In the genomic region with DNA sequence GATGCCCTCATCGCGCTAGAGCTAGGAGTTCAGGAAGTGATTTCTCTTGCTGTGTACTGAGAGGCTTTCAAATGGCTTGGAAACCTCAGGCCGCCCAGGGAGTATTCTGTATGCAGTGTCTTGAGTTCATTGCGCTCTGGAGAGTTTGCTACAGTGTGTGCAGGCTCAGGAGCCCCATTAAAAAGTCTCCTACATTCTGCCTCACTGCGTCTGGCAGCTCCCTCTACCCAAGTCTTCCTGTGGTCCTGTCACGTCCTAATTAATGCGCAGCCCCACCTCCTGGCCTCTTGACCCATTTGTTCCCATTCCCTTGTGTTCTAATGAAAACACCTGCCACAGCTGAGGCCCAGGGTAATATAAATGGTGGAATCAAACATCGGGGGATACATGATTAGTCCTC, we compare ENCODE assay signal across 13 mouse cellular contexts. TPM values are rescaled to one million over a fixed set of nuclear protein-coding genes. Genes with fewer than 3 reads are reported as not detected.
DNase-seq lines count a peak whose midpoint lies in the region; ATAC-seq and TF ChIP-seq lines count a peak whose summit lies in the region.
"Had no signal": no experiment of that assay in that cellular context is flagged by ENCODE, and none has a peak within 500 bp of the region (broad histone marks: within the 10 kb centered on the region; RNA-seq: fewer than 3 reads in every experiment).

No protein-coding gene starts in this region.

- no peak overlapping the region for H3K4me2 ChIP-seq in hindbrain, embryonic 13.5 days
- no peak overlapping the region for H3K4me2 ChIP-seq in neural tube, embryonic 13.5 days
- H3K4me2 ChIP-seq: heart, embryonic 12.5 days; intestine, embryonic 15.5 days; limb, embryonic 15.5 days; lung, embryonic 15.5 days had no signal

- WGBS in hindbrain, embryonic 13.5 days = 19% methylated on average over 8 of the region's 8 CpGs
- 14% methylated on average over 8 of the region's 8 CpGs for WGBS in neural tube, embryonic 13.5 days

- no peak overlapping the region for H3K9ac ChIP-seq in hindbrain, embryonic 13.5 days
- H3K9ac ChIP-seq in neural tube, embryonic 13.5 days = no peak overlapping the region
- H3K9ac ChIP-seq: heart, embryonic 12.5 days; intestine, embryonic 15.5 days; limb, embryonic 15.5 days; lung, embryonic 15.5 days had no signal

- no peaks in the 10 kb centered on the region for H3K36me3 ChIP-seq in hindbrain, embryonic 13.5 days
- no peaks in the 10 kb centered on the region for H3K36me3 ChIP-seq in neural tube, embryonic 13.5 days
- H3K36me3 ChIP-seq: heart, embryonic 12.5 days; intestine, embryonic 15.5 days; limb, embryonic 15.5 days; lung, embryonic 15.5 days had no signal

- H3K27me3 ChIP-seq in hindbrain, embryonic 13.5 days = no peaks in the 10 kb centered on the region
- H3K27me3 ChIP-seq in neural tube, embryonic 13.5 days = no peaks in the 10 kb centered on the region
- H3K27me3 ChIP-seq: CH12.LX; heart, embryonic 12.5 days; intestine, embryonic 15.5 days; limb, embryonic 15.5 days; lung, embryonic 15.5 days had no signal

- peaks cover 56% of the 10 kb centered on the region for H3K4me1 ChIP-seq in hindbrain, embryonic 13.5 days (replicated peaks)
- peaks cover 52% of the 10 kb centered on the region for H3K4me1 ChIP-seq in neural tube, embryonic 13.5 days (replicated peaks)
- H3K4me1 ChIP-seq: lung, embryonic 15.5 days had no signal

- no peak for TF ChIP-seq CTCF in layer of hippocampus, adult 2 months (conservative IDR thresholded peaks at IDR 0.05)

- ATAC-seq in hindbrain, embryonic 13.5 days (ENCODE audit: low FRiP score) = no peak
- no peak for ATAC-seq in neural tube, embryonic 13.5 days (ENCODE audit: low read depth)

- peak overlapping the region; percentile 58 for H3K27ac ChIP-seq in layer of hippocampus, adult 2 months
- peak overlapping the region; percentile 58 for H3K27ac ChIP-seq in hindbrain, embryonic 13.5 days
- 0 out of 2 replicates have a peak overlapping the region, but pooled peaks have one; percentile 42 for H3K27ac ChIP-seq in neural tube, embryonic 13.5 days (replicated peaks)
- H3K27ac ChIP-seq: intestine, embryonic 15.5 days; limb, embryonic 15.5 days; lung, embryonic 15.5 days had no signal

- no peaks in the 10 kb centered on the region for H3K9me3 ChIP-seq in hindbrain, embryonic 13.5 days
- H3K9me3 ChIP-seq in neural tube, embryonic 13.5 days = no peaks in the 10 kb centered on the region
- H3K9me3 ChIP-seq: heart, embryonic 12.5 days; intestine, embryonic 15.5 days; limb, embryonic 15.5 days; lung, embryonic 15.5 days had no signal

- DNase-seq in layer of hippocampus, adult 2 months (ENCODE audit: low spot score in 2 of 2) = no peak
- DNase-seq in layer of hippocampus, adult 18-20 months (ENCODE audit: low spot score in 2 of 2) = no peak
- peak; percentile 46 for DNase-seq in embryo, embryonic 9.5 days (ENCODE audit: extremely low spot score)
- no peak for DNase-seq in frontal cortex, adult 2 months (ENCODE audit: extremely low spot score in 1 of 2, low spot score in 1 of 2)
- DNase-seq in cerebellum, adult 9-11 months = no peak

- H3K4me3 ChIP-seq in layer of hippocampus, adult 2 months = no peak overlapping the region
- no peak overlapping the region for H3K4me3 ChIP-seq in hindbrain, embryonic 13.5 days
- H3K4me3 ChIP-seq in neural tube, embryonic 13.5 days = no peak overlapping the region
- H3K4me3 ChIP-seq: erythroblast, embryonic 14.5 days; heart, embryonic 12.5 days; intestine, embryonic 15.5 days; limb, embryonic 15.5 days; lung, embryonic 15.5 days had no signal

RNA-seq across cellular contexts. Expression of gene Eipr1, which starts 33.3 kb away (rescaled TPM):
- 10 to 100 TPM; 51.7 to 53.0 TPM for total RNA-seq in layer of hippocampus, adult 2 months (2021)
- 10 to 100 TPM; 52.0 to 54.2 TPM for total RNA-seq in layer of hippocampus, adult 18-20 months (2021)
- polyA plus RNA-seq in hindbrain, embryonic 13.5 days (2015; fragmentation: Nextera tagmentation; extraction: Ambion mirVana) = 69.7 and 76.9 TPM in 2 replicates
- 59.9 and 69.6 TPM in 2 replicates for polyA plus RNA-seq in neural tube, embryonic 13.5 days (2015; fragmentation: Nextera tagmentation; extraction: Ambion mirVana)
- 54.6 and 57.8 TPM in 2 replicates for polyA plus RNA-seq in frontal cortex, adult 2 months (2012; rRNA removed)

RNA-seq across cellular contexts. Expression of gene Trappc12, which starts 34.6 kb away (rescaled TPM):
- total RNA-seq in layer of hippocampus, adult 2 months (2021) = 10 to 100 TPM; 58.6 to 59.7 TPM
- total RNA-seq in layer of hippocampus, adult 18-20 months (2021) = 10 to 100 TPM; 58.4 to 62.0 TPM
- polyA plus RNA-seq in hindbrain, embryonic 13.5 days (2015; fragmentation: Nextera tagmentation; extraction: Ambion mirVana) = 41.9 and 44.0 TPM in 2 replicates
- 36.5 and 40.5 TPM in 2 replicates for polyA plus RNA-seq in neural tube, embryonic 13.5 days (2015; fragmentation: Nextera tagmentation; extraction: Ambion mirVana)
- 53.6 and 59.9 TPM in 2 replicates for polyA plus RNA-seq in frontal cortex, adult 2 months (2012; rRNA removed)
